Mouse (Mus musculus) MEL-GATA-1-ER (cell line): Measurements from ENCODE around the gene Khdrbs1.
A peak's percentile ranks its signal among the peaks of the same experiment; 100 is the strongest.
"Not testable (repeated sequence)": the region's sequence is repeated elsewhere in the genome, so short reads cannot be mapped to it uniquely, and the experiment has no call there.

Source experiments
- DNase-seq: peaks from one replicate; pipeline ENCODE4 v3.0.0-alpha.2; 2012; ENCODE audit warnings: low read depth; ENCODE audit errors: extremely low read depth

The Khdrbs1 gene

DNA sequence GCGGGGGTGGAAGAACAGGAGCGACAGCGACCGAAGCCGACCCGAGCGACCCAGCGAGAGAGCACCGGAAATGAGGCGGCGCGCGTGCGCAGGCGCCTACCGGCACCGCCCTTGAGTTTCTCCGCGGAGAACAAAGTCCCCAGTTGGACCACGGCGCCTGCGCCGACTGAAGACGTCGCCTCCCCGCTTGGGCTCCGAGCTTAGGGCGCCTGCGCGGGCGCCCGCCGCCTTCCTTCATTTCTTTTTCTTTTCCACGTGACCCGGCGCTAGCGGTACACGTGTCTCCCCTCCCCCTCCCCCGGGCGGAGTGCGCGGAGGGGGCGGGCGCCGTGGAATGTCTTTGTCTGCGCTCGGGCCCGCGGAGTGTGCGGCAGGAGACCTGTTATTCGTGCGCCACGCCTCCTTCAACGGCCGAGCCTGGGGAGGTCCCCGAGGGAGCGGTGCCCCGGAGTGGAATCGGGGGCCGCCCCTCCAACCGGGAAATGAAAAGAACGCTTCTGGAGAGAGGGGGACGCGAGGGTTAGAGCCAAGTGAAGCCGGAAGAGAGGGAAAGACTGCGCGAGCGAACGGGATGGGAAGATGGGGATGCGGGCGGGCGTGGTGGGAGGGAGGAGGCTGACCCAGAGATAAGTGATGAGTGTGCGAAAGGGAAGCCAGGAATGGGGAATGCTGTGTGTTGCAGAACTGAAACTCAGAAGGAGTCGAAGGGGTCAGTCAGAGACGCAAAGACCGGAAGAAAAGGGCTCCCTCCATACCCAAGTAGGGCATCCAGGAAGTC, at the start of gene Khdrbs1:
TSS of gene Khdrbs1 (minus strand) at position 72 of the 778 bp plus-strand sequence.
- peak; percentile 87 for DNase-seq

DNA sequence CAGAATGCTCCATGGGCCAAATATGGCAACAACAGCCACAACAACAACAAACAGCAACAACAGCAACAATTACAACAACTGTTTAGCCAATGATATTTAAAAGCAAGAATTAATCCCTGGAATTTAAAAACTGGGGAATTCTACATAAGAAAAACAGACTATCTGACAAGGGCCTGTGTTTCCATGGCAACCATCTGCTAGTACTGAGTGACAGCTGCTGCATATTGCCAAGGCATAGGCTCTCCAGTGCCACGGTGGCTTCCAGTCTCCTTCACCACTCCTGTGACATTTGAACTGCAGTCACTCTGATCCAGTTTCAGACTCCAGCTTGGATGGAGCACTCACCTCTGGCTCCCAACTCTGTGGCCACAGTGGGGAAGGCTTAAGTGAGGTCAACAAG, 49.3 kb upstream of the Khdrbs1 start:
- no peak for DNase-seq

DNA sequence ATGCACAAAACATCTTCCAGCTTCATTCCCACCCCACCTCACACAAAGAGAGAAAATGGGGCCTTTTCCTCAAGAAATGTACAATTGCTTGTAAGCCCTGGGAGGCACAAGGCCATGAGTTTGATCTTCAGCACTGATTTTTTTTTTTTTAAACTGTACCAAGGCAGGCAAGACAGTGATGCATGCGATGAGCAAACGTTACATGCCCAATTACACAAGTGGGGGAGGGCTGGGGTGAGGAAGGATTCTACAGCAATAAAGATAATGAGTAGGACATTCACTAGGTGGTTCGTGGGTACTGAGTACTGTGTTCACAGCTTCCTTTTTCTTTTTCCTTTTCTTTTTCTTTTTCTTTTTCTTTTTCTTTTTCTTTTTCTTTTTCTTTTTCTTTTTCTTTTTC, 48.4 kb upstream of the Khdrbs1 start:
- DNase-seq: no peak

DNA sequence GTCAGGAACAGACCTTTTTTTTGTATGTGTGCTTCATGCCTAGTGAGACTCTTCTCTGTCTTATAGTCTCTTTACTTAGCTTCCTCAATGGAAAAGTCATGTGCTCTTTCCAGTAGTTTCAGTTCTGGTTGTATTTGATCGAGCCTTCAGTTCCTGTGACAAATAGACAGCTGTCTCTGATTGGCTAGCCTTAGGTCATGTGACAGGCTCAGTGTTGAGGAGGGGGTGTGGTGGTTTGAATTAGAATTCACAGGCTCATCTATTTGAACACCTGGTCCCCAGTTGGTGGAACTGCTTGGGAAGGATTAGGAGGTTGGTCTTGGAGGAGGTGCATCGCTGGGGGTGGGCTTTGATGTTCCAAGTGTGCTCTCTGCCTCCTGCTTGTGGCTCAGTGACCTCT, 47.5 kb upstream of the Khdrbs1 start:
- no peak for DNase-seq

- DNase-seq: no peak
These were observed 46.6 kb upstream of the Khdrbs1 start for GRCm38 (mm10) chr4:129788693-129789092.

- DNase-seq: peak; percentile 71
These were observed 43.1 kb upstream of the Khdrbs1 start for GRCm38 (mm10) chr4:129785178-129785577.

- DNase-seq: no peak
These were observed 41.4 kb upstream of the Khdrbs1 start for GRCm38 (mm10) chr4:129783506-129783905.

DNA sequence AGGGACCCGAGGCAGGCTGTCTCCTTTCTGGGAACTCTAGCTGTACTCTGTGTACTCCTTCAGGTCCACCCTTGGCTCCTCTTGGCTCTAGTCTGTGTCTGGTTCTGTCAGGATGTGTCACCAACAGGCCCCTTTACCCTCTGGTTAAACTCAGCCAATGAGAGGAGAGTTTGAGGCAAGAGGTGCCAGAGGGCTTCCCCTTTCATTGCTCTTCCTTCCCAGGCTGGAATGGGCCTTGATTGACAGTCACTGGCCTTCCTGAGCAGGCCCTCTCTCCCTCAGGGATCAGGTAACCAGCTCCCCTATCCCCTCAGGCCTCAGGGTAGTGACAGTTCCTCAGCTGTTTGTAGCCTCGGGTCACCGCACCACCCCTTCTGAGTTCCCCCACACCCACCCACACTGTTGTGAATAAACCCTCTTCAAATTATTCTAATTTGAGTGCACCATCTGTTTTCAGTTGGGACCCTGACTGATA, 40.8 kb upstream of the Khdrbs1 start:
- no peak for DNase-seq

- peak; percentile 52 for DNase-seq
These were observed 40.0 kb upstream of the Khdrbs1 start for GRCm38 (mm10) chr4:129781881-129782675.

DNA sequence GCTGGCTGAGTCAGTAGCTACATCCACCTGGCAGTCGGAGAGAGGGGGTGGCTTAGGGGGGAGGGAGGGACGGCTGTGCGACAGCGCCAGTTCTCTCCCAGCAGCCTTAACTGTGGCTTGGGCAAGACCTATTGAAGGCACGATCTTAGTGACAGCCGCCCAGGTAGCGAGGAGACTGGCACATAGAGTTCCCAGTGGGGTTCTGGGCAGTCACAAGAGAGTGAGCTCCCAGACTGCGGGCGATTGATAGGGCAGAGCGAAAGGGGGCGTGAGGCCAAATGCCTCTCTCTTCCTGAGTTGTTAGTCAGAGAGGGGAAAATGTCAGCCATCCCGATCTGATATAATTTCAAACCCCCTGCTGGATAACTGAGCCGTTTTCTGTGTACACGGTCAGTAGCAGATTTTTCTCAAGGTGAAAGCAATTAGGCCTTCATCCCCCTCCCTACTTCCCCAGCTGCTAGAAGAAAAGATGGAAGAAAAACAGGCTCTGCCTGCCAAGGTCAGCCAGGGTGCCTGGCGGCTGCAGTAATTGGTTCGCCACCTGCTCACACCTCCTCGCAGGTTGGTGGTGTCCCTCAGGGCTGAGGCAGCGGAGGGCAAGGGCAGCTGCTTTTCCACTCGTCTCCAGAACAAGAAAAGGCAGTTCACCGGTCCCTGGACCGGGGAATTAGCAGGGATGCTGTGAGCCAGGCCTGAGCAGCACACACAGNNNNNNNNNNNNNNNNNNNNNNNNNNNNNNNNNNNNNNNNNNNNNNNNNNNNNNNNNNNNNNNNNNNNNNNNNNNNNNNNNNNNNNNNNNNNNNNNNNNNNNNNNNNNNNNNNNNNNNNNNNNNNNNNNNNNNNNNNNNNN, 29.8 kb upstream of the Khdrbs1 start:
- DNase-seq: no peak

DNA sequence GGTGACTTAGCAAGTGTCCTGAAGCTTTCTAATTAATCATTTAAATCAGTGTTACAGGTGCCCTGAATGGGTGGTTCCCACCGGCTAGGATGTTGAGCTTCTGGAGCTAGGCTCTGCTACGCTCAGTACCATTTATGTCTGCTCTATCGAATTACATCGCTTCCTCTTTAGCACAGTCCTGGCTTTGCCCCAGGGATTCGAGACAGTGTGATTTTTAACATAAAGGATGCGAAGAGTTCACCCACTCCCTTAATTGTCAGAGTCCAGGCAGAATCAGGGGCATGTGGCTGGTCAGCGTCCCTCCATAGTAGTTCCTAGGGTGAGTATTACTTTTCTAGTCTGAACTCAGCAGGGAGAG, 29.2 kb upstream of the Khdrbs1 start:
- no peak for DNase-seq

GRCm38 (mm10) chr4:129770600-129770999, 28.5 kb upstream of the Khdrbs1 start:
- no peak for DNase-seq

- not testable (repeated sequence) for DNase-seq
These were observed 26.6 kb upstream of the Khdrbs1 start for GRCm38 (mm10) chr4:129768742-129769141.

DNA sequence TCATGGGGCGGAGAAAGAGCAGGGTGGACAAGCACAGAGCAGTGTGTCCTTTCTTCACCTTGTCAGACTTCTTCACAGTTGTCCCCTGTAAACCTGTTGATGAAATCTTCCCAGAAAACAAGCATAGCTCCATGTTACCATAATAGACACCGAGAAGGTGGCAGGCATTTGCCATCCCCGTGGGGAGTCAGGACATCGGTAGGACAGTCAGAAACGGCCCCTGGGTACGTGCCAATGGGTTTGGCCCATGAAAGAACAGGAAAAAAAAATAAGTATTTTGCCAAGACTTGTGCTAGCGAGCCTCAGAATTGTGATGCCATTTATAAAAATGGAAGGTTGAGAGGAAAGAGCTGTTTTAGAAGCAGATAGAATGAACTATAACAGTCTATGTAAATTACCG, 25.7 kb upstream of the Khdrbs1 start:
- no peak for DNase-seq

DNA sequence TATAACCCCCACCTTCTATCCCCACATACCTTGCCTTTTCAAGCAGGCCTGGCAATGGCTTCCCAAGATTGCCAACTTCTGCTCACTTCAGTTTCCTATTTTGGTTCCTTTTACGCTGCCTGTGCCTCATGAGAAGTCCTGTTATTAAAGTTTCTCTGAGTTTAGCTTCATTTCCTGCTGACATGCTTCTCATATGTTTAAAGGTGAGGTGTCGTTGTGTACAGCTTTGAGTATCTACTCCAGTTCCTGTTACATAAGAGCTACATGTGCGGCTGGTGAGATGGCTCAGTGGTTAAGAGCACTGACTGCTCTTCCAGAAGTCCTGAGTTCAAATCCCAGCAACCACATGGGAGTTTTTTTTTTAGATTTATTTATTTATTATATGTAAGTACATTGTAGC, 23.2 kb upstream of the Khdrbs1 start:
- DNase-seq: no peak

GRCm38 (mm10) chr4:129762496-129762895, 20.4 kb upstream of the Khdrbs1 start:
- not testable (repeated sequence) for DNase-seq

DNA sequence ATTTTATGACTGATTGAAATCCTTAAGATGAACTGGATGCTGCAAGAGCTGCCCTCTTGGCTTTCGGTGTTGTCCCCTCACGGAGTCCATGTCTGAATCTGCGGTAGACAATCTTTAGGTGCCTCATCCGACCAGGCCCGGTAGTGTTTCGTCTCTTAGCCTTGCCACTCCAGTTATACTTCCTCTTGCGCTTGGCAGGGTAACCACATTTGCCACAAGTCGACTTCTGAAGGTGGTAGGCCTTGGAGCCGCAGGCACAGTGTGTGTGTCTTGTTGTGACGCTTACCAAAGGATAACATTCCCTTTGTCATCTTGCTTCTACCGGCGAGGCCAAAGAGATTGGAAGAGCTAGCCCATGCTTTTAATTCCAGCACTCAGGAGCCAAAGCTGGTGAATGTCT, 19.5 kb upstream of the Khdrbs1 start:
- no peak for DNase-seq

DNA sequence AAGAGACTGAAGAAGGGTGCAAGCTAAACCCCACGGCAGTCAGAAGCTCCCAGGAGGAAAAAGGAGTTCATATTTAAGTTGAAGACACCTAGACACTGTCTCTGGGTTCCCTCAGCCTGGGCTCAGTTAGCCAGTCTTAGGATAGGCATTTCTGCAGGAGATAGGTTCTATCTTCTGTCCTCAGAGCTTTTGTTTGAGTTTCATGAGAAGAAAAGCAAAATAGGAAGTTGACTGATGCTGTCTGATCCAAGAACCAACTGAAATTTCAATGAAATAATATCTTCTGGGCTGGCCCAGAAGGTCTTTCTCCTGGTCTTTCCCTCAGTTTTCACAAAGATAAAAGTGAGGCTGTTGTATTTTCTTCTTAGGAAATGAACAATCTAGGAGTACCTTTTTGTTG, 13.4 kb upstream of the Khdrbs1 start:
- DNase-seq: peak; percentile 55

DNA sequence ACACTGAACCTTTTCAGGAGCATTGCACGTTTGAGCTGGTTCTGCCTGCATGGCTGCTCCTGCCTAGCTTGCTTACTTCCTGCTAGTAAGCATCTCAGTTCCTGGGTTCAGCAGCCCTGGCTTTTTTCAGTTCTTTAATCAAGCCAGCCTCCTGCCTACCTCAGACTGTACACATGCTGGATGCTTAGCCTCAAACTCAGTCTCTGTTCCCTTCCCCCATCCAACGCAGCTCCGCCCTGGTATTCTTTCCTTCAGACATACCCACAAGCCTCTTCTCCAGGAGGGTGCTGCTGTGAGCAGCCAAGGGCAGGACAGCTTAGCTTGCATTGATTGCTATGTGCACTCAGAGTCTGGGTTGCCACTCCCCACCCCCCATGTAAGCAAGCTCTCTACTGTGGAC, 12.6 kb upstream of the Khdrbs1 start:
- no peak for DNase-seq

DNA sequence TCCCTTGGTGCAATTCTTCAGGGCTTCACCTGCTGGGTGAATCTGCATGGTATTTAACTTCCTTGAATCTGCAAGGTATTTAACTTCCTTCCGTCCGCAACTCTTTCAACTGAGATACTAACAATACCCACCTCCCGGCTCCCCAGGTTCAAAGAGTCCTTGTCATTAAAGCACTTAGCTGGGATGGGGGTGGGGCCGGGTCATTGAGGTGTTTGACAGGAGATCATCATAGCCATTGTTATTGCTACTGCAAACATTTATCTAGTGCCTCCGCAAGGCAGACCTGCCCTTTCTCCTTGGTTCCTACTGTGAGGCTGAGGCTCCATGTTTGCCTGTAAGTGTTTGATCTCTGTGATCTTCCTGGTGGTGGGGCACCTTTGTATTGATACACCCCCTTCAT, 8.3 kb upstream of the Khdrbs1 start:
- no peak for DNase-seq

DNA sequence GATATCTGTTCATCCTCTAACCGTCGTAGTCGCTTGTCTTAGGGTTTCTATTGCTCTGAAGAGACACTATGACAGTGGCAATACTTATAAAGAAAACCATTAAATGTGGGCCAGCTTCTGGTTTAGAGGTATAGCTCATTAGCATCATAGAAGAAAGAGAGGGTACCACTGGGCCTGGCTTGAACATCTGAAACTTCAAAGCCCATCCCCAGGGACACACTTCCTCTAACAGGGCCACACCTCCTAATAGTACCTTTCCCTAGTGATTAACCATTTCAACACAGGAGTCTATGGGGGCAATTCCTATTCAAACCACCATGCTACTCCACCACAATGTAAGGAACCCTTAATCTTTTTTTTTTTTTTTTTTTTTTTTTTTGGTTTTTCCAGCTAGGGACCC, 4.5 kb upstream of the Khdrbs1 start:
- no peak for DNase-seq

GRCm38 (mm10) chr4:129746106-129746505, 4.0 kb upstream of the Khdrbs1 start:
- no peak for DNase-seq
